Mouse (Mus musculus) CH12.LX (cell line): Measurements from ENCODE around the gene Babam2.

Experiments
- BHLHE40 ChIP-seq: IDR thresholded peaks from 2 replicates; pipeline ENCODE4 v1.6.1; 2011; ENCODE audit warnings: mild to moderate bottlenecking, low read depth, low read length, improper control_type of control experiment
- CTCF ChIP-seq, 2 experiments: IDR thresholded peaks in 1 of 2; conservative IDR thresholded peaks in 1 of 2; 2 replicates each; pipeline ENCODE4 v1.5.1; 2011 to 2012; ENCODE audit warnings: low read depth in 2 of 2, low read length in 2 of 2, improper control_type of control experiment in 1 of 2, inconsistent platforms in 1 of 2, mild to moderate bottlenecking in 1 of 2, moderate library complexity in 1 of 2
- E2F4 ChIP-seq: IDR thresholded peaks from 2 replicates; pipeline ENCODE4 v1.6.1; 2011; ENCODE audit warnings: low read depth, low read length, improper control_type of control experiment; ENCODE audit not compliant: insufficient replicate concordance
- ETS1 ChIP-seq: conservative IDR thresholded peaks from 2 replicates; pipeline ENCODE4 v1.6.1; 2012; ENCODE audit warnings: low read depth, mild to moderate bottlenecking, inconsistent platforms, low read length, improper control_type of control experiment, moderate library complexity
- KAT2A ChIP-seq: IDR thresholded peaks from 2 replicates; pipeline ENCODE4 v1.6.1; 2012; ENCODE audit warnings: low read length, improper control_type of control experiment, inconsistent platforms; ENCODE audit not compliant: insufficient replicate concordance
- MAX ChIP-seq: IDR thresholded peaks from 2 replicates; pipeline ENCODE4 v1.6.1; 2011; ENCODE audit warnings: low read length, improper control_type of control experiment
- NELFE ChIP-seq: IDR thresholded peaks from 2 replicates; pipeline ENCODE4 v1.6.1; 2011; ENCODE audit warnings: low read depth, low read length, improper control_type of control experiment
- POLR2A ChIP-seq: IDR thresholded peaks from 2 replicates; pipeline ENCODE4 v1.6.1; 2011; ENCODE audit warnings: low read depth, mild to moderate bottlenecking, improper control_type of control experiment, low read length
- TCF12 ChIP-seq: IDR thresholded peaks from 2 replicates; pipeline ENCODE4 v1.6.1; 2014; ENCODE audit warnings: low read depth, mild to moderate bottlenecking, inconsistent platforms, low read length, improper control_type of control experiment
- UBTF ChIP-seq: IDR thresholded peaks from 2 replicates; pipeline ENCODE4 v1.6.1; 2012; ENCODE audit warnings: low read depth, mild to moderate bottlenecking, inconsistent platforms, low read length, improper control_type of control experiment, moderate library complexity
- ZC3H11A ChIP-seq: IDR thresholded peaks from 2 replicates; pipeline ENCODE4 v1.6.1; 2012; ENCODE audit warnings: low read depth, mild to moderate bottlenecking, inconsistent platforms, low read length, improper control_type of control experiment

GRCm38 (mm10) chr5:32064341-32065105, 367.0 kb downstream of the Babam2 start:
- TF ChIP-seq KAT2A: no peak
- no peak for TF ChIP-seq CTCF (conservative IDR thresholded peaks at IDR 0.05 in 1 of 2, IDR thresholded peaks at IDR 0.05 in 1 of 2; ENCODE audit: low read depth in 2 of 2, low read length in 2 of 2)
- no peak for TF ChIP-seq ETS1
- no peak for TF ChIP-seq MAX
- TF ChIP-seq NELFE: no peak
- no peak for TF ChIP-seq POLR2A
- TF ChIP-seq BHLHE40: no peak
- no peak for TF ChIP-seq TCF12
- TF ChIP-seq E2F4: no peak
- no peak for TF ChIP-seq ZC3H11A
- TF ChIP-seq UBTF: no peak
